Mouse (Mus musculus): ENCODE measurements around the gene Trappc2. TPM values are rescaled to one million over a fixed set of nuclear protein-coding genes. Genes with fewer than 3 reads are reported as not detected.
A peak's percentile ranks its signal among the peaks of the same experiment; 100 is the strongest.

Trappc2 gene
- 12.9 and 13.1 TPM in 2 replicates for polyA plus RNA-seq (2015; fragmentation: Nextera tagmentation; extraction: Ambion mirVana)

- Histone ChIP-seq H3K27me3 (ENCODE audit: insufficient read depth, low read length) (no peaks in the 10 kb centered on the region), H3K9me3 (ENCODE audit: low read length) (no peaks in the 10 kb centered on the region), H3K27ac (ENCODE audit: low read depth) (peak within 1 kb of the TSS; percentile 81), H3K4me1 (ENCODE audit: insufficient read depth) (0 out of 2 replicates have a peak, but pooled peaks cover 4% of the 10 kb centered on the region), H3K9ac (replicated peaks) (peak within 1 kb of the TSS; percentile 82), H3K4me2 (ENCODE audit: low read depth, low read length) (peak within 1 kb of the TSS; percentile 85), H3K36me3 (replicated peaks; ENCODE audit: insufficient read depth, low read length) (no peaks in the 10 kb centered on the region; the same call in 1 of the 2 replicates), H3K4me3 (ENCODE audit: low read depth, low read length) (peak within 1 kb of the TSS; percentile 69)
- WGBS (ENCODE audit: insufficient replicate concordance) = 16% methylated on average over 33 of the region's 36 CpGs
- no peak for TF ChIP-seq CTCF (IDR thresholded peaks at IDR 0.05; ENCODE audit: low read depth)
- TF ChIP-seq EP300 (IDR thresholded peaks at IDR 0.05; ENCODE audit: low read depth) = no peak
- ATAC-seq (peak; percentile 75), DNase-seq (no peak)
Observed at GRCm38 (mm10) chrX:166440036-166440615, at the start of gene Trappc2. TSS of gene Trappc2 (plus strand) at chrX:166440574.

GRCm38 (mm10) chrX:166393753-166394152, 46.6 kb upstream of the Trappc2 start:
- no peak overlapping the region for H3K27ac ChIP-seq (ENCODE audit: low read depth)
- ATAC-seq (no peak), DNase-seq (no peak)
- no peak overlapping the region for H3K4me2 ChIP-seq (ENCODE audit: low read depth, low read length)
- H3K9me3 ChIP-seq (ENCODE audit: low read length) = no peaks in the 10 kb centered on the region
- TF ChIP-seq EP300 (IDR thresholded peaks at IDR 0.05; ENCODE audit: low read depth) = no peak
- peak; percentile 52 for TF ChIP-seq CTCF (IDR thresholded peaks at IDR 0.05; ENCODE audit: low read depth)
- no peaks in the 10 kb centered on the region for H3K27me3 ChIP-seq (ENCODE audit: insufficient read depth, low read length)
- no peaks in the 10 kb centered on the region for H3K4me1 ChIP-seq (ENCODE audit: insufficient read depth)
- 91% methylated on average over 1 of the region's 1 CpGs for WGBS (ENCODE audit: insufficient replicate concordance)
- no peaks in the 10 kb centered on the region for H3K36me3 ChIP-seq (replicated peaks; ENCODE audit: insufficient read depth, low read length)
- no peak overlapping the region for H3K9ac ChIP-seq (replicated peaks)
- no peak overlapping the region for H3K4me3 ChIP-seq (ENCODE audit: low read depth, low read length)

- no peaks in the 10 kb centered on the region for H3K4me1 ChIP-seq (ENCODE audit: insufficient read depth)
- no peak for DNase-seq
- H3K9ac ChIP-seq (replicated peaks) = no peak overlapping the region
- H3K4me3 ChIP-seq (ENCODE audit: low read depth, low read length) = no peak overlapping the region
- H3K36me3 ChIP-seq (replicated peaks; ENCODE audit: insufficient read depth, low read length) = peaks cover 3% of the 10 kb centered on the region; the same call in 1 of the 2 replicates
- TF ChIP-seq CTCF (IDR thresholded peaks at IDR 0.05; ENCODE audit: low read depth) (no peak), EP300 (IDR thresholded peaks at IDR 0.05; ENCODE audit: low read depth) (no peak)
- no peak overlapping the region for H3K4me2 ChIP-seq (ENCODE audit: low read depth, low read length)
- H3K9me3 ChIP-seq (ENCODE audit: low read length) = no peaks in the 10 kb centered on the region
- no peaks in the 10 kb centered on the region for H3K27me3 ChIP-seq (ENCODE audit: insufficient read depth, low read length)
- no peak overlapping the region for H3K27ac ChIP-seq (ENCODE audit: low read depth)
- ATAC-seq = peak; percentile 71
Observed at GRCm38 (mm10) chrX:166407865-166408264, 32.5 kb upstream of the Trappc2 start.

GRCm38 (mm10) chrX:166416196-166416595, 24.2 kb upstream of the Trappc2 start:
- ATAC-seq (no peak), DNase-seq (peak; percentile 17)
- Histone ChIP-seq H3K36me3 (replicated peaks; ENCODE audit: insufficient read depth, low read length) (no peaks in the 10 kb centered on the region), H3K27ac (ENCODE audit: low read depth) (no peak overlapping the region), H3K9me3 (ENCODE audit: low read length) (no peaks in the 10 kb centered on the region), H3K4me2 (ENCODE audit: low read depth, low read length) (no peak overlapping the region), H3K9ac (replicated peaks) (no peak overlapping the region), H3K27me3 (ENCODE audit: insufficient read depth, low read length) (no peaks in the 10 kb centered on the region), H3K4me3 (ENCODE audit: low read depth, low read length) (no peak overlapping the region), H3K4me1 (ENCODE audit: insufficient read depth) (no peaks in the 10 kb centered on the region)
- WGBS (ENCODE audit: insufficient replicate concordance) = 50% methylated on average over 1 of the region's 6 CpGs
- TF ChIP-seq CTCF (IDR thresholded peaks at IDR 0.05; ENCODE audit: low read depth) = peak; percentile 56
- no peak for TF ChIP-seq EP300 (IDR thresholded peaks at IDR 0.05; ENCODE audit: low read depth)

- 82% methylated on average over 2 of the region's 2 CpGs for WGBS (ENCODE audit: insufficient replicate concordance)
- Histone ChIP-seq H3K9me3 (ENCODE audit: low read length) (no peaks in the 10 kb centered on the region), H3K9ac (replicated peaks) (no peak overlapping the region), H3K4me2 (ENCODE audit: low read depth, low read length) (no peak overlapping the region), H3K27me3 (ENCODE audit: insufficient read depth, low read length) (no peaks in the 10 kb centered on the region), H3K4me3 (ENCODE audit: low read depth, low read length) (no peak overlapping the region), H3K27ac (ENCODE audit: low read depth) (no peak overlapping the region), H3K4me1 (ENCODE audit: insufficient read depth) (0 out of 2 replicates have a peak, but pooled peaks cover 4% of the 10 kb centered on the region), H3K36me3 (replicated peaks; ENCODE audit: insufficient read depth, low read length) (no peaks in the 10 kb centered on the region; the same call in 1 of the 2 replicates)
- no peak for ATAC-seq
- TF ChIP-seq EP300 (IDR thresholded peaks at IDR 0.05; ENCODE audit: low read depth) (no peak), CTCF (IDR thresholded peaks at IDR 0.05; ENCODE audit: low read depth) (no peak)
- DNase-seq = no peak
Observed at GRCm38 (mm10) chrX:166434812-166435211, 5.6 kb upstream of the Trappc2 start.

GRCm38 (mm10) chrX:166440616-166441063, 266 bp downstream of the Trappc2 start, which contains the start of gene Ofd1:
TSS of gene Ofd1 (minus strand) at chrX:166440704.
- ATAC-seq = peak; percentile 100
- peak; percentile 88 for DNase-seq
- Histone ChIP-seq H3K36me3 (replicated peaks; ENCODE audit: insufficient read depth, low read length) (no peaks in the 10 kb centered on the region; the same call in 1 of the 2 replicates), H3K27ac (ENCODE audit: low read depth) (peak within 1 kb of the TSS; percentile 81), H3K9ac (replicated peaks) (peak within 1 kb of the TSS; percentile 82), H3K4me3 (ENCODE audit: low read depth, low read length) (peak within 1 kb of the TSS; percentile 69), H3K9me3 (ENCODE audit: low read length) (no peaks in the 10 kb centered on the region), H3K4me2 (ENCODE audit: low read depth, low read length) (peak within 1 kb of the TSS; percentile 85), H3K27me3 (ENCODE audit: insufficient read depth, low read length) (no peaks in the 10 kb centered on the region), H3K4me1 (ENCODE audit: insufficient read depth) (0 out of 2 replicates have a peak, but pooled peaks cover 4% of the 10 kb centered on the region)
- no peak for TF ChIP-seq CTCF (IDR thresholded peaks at IDR 0.05; ENCODE audit: low read depth)
- TF ChIP-seq EP300 (IDR thresholded peaks at IDR 0.05; ENCODE audit: low read depth) = no peak
- 11% methylated on average over 38 of the region's 44 CpGs for WGBS (ENCODE audit: insufficient replicate concordance)

Data from liver, postnatal 0 days (tissue).